Comparison of ENCODE assay signal across 8 mouse cellular contexts in genomic region chr2:122377751-122378246, GRCm38 (mm10). TPM values are rescaled to one million over a fixed set of nuclear protein-coding genes. Genes with fewer than 3 reads are reported as not detected.
DNase-seq lines count a peak whose midpoint lies in the region; ATAC-seq and TF ChIP-seq lines count a peak whose summit lies in the region.

No protein-coding gene starts in this region.

- peaks cover 3% of the 10 kb centered on the region; the same call in 1 of the 2 replicates for H3K4me1 ChIP-seq in embryonic facial prominence, embryonic 14.5 days (ENCODE audit: control insufficient read depth, insufficient read depth, low read length)
- 0 out of 2 replicates have a peak, but pooled peaks cover 5% of the 10 kb centered on the region for H3K4me1 ChIP-seq in heart, embryonic 10.5 days
- no peaks in the 10 kb centered on the region for H3K4me1 ChIP-seq in kidney, embryonic 14.5 days (ENCODE audit: control insufficient read depth, insufficient read depth, low read length)
- H3K4me1 ChIP-seq in midbrain, postnatal 0 days (ENCODE audit: insufficient read depth, low read length): no peaks in the 10 kb centered on the region

- TF ChIP-seq CTCF in midbrain, postnatal 0 days (IDR thresholded peaks at IDR 0.05): no peak; the same call in 1 of the 2 replicates

- peak overlapping the region; percentile 79 for H3K9ac ChIP-seq in embryonic facial prominence, embryonic 14.5 days (ENCODE audit: low read depth, low read length)
- H3K9ac ChIP-seq in kidney, embryonic 14.5 days (ENCODE audit: low read depth, low read length): peak overlapping the region; percentile 67
- H3K9ac ChIP-seq in midbrain, postnatal 0 days (replicated peaks; ENCODE audit: low read length, poor library complexity, severe bottlenecking): peak overlapping the region; percentile 67

- 0% methylated on average over 26 of the region's 26 CpGs for WGBS in embryonic facial prominence, embryonic 14.5 days
- under 1% methylated on average over 26 of the region's 26 CpGs for WGBS in heart, embryonic 10.5 days
- under 1% methylated on average over 26 of the region's 26 CpGs for WGBS in kidney, embryonic 14.5 days
- WGBS in midbrain, postnatal 0 days: under 1% methylated on average over 26 of the region's 26 CpGs

- H3K4me2 ChIP-seq in embryonic facial prominence, embryonic 14.5 days (ENCODE audit: low read depth, low read length): peak overlapping the region; percentile 58
- H3K4me2 ChIP-seq in kidney, embryonic 14.5 days (replicated peaks; ENCODE audit: low read depth, low read length): peak overlapping the region; percentile 55
- peak overlapping the region; percentile 46 for H3K4me2 ChIP-seq in midbrain, postnatal 0 days (ENCODE audit: low read depth, low read length, poor library complexity, severe bottlenecking)

- no peaks in the 10 kb centered on the region for H3K9me3 ChIP-seq in embryonic facial prominence, embryonic 14.5 days (ENCODE audit: control insufficient read depth, low read length)
- no peaks in the 10 kb centered on the region for H3K9me3 ChIP-seq in heart, embryonic 10.5 days
- no peaks in the 10 kb centered on the region for H3K9me3 ChIP-seq in kidney, embryonic 14.5 days (ENCODE audit: control insufficient read depth, low read length)
- H3K9me3 ChIP-seq in midbrain, postnatal 0 days (ENCODE audit: low read length): no peaks in the 10 kb centered on the region

- ATAC-seq in embryonic facial prominence, embryonic 14.5 days (ENCODE audit: low read depth): peak; percentile 81
- ATAC-seq in kidney, embryonic 14.5 days (ENCODE audit: low FRiP score, low TSS enrichment): peak; percentile 84
- peak; percentile 83 for ATAC-seq in midbrain, postnatal 0 days (ENCODE audit: low FRiP score)

- DNase-seq in 416B (ENCODE audit: low read depth): peak; percentile 90
- DNase-seq in adrenal gland, adult (ENCODE audit: inconsistent age in 2 of 2, low spot score in 1 of 2): peak; percentile 81 to 94
- DNase-seq in embryonic facial prominence, embryonic 14.5 days (ENCODE audit: low spot score): peak; percentile 89
- peak; percentile 92 for DNase-seq in heart, embryonic 10.5 days (ENCODE audit: low spot score)
- DNase-seq in liver: peak; percentile 89
- DNase-seq in midbrain, postnatal 0 days (ENCODE audit: low spot score): peak; percentile 79
- peak; percentile 90 for DNase-seq in splenic B cell, adult 2 months (ENCODE audit: low read depth, low spot score)

- peak overlapping the region; percentile 69 for H3K4me3 ChIP-seq in embryonic facial prominence, embryonic 14.5 days (ENCODE audit: low read depth, low read length)
- H3K4me3 ChIP-seq in heart, embryonic 10.5 days: peak overlapping the region; percentile 71
- peak overlapping the region; percentile 64 for H3K4me3 ChIP-seq in kidney, embryonic 14.5 days (ENCODE audit: low read length)
- H3K4me3 ChIP-seq in midbrain, postnatal 0 days (ENCODE audit: low read depth, low read length): peak overlapping the region; percentile 58

- no peaks in the 10 kb centered on the region for H3K27me3 ChIP-seq in embryonic facial prominence, embryonic 14.5 days (replicated peaks; ENCODE audit: control insufficient read depth, insufficient read depth, low read length)
- 0 out of 2 replicates have a peak, but pooled peaks cover 2% of the 10 kb centered on the region for H3K27me3 ChIP-seq in heart, embryonic 10.5 days (ENCODE audit: insufficient read depth, poor library complexity, severe bottlenecking)
- H3K27me3 ChIP-seq in kidney, embryonic 14.5 days (ENCODE audit: control insufficient read depth, insufficient read depth, low read length): no peaks in the 10 kb centered on the region
- H3K27me3 ChIP-seq in midbrain, postnatal 0 days (ENCODE audit: insufficient read depth, low read length): no peaks in the 10 kb centered on the region
- no peaks in the 10 kb centered on the region for H3K27me3 ChIP-seq in splenic B cell, adult 2 months (ENCODE audit: control insufficient read depth, insufficient read depth, low read length, poor library complexity, severe bottlenecking)

- H3K27ac ChIP-seq in embryonic facial prominence, embryonic 14.5 days (replicated peaks; ENCODE audit: low read depth, low read length): peak overlapping the region; percentile 96
- peak overlapping the region; percentile 89 for H3K27ac ChIP-seq in heart, embryonic 10.5 days
- H3K27ac ChIP-seq in kidney, embryonic 14.5 days (ENCODE audit: low read depth, low read length): peak overlapping the region; percentile 89
- peak overlapping the region; percentile 96 for H3K27ac ChIP-seq in midbrain, postnatal 0 days (ENCODE audit: low read depth, low read length)

- no peaks in the 10 kb centered on the region for H3K36me3 ChIP-seq in embryonic facial prominence, embryonic 14.5 days (ENCODE audit: control insufficient read depth, insufficient read depth, low read length)
- no peaks in the 10 kb centered on the region for H3K36me3 ChIP-seq in heart, embryonic 10.5 days
- H3K36me3 ChIP-seq in kidney, embryonic 14.5 days (ENCODE audit: control insufficient read depth, insufficient read depth, low read length): no peaks in the 10 kb centered on the region
- H3K36me3 ChIP-seq in midbrain, postnatal 0 days (ENCODE audit: insufficient read depth, low read length): no peaks in the 10 kb centered on the region
- H3K36me3 ChIP-seq in splenic B cell, adult 2 months (ENCODE audit: control insufficient read depth, insufficient read depth, low read length, poor library complexity, severe bottlenecking): no peaks in the 10 kb centered on the region

RNA-seq across cellular contexts. Expression of gene Shf, which starts 8.8 kb away (rescaled TPM):
- polyA plus RNA-seq in embryonic facial prominence, embryonic 14.5 days (2014; fragmentation: Nextera tagmentation; extraction: Ambion mirVana): 5.5 and 6.4 TPM in 2 replicates
- polyA plus RNA-seq in heart, embryonic 10.5 days (2016; fragmentation: Nextera tagmentation; extraction: Ambion mirVana): 3.2 and 5.4 TPM in 2 replicates
- 3.5 and 5.5 TPM in 2 replicates for polyA plus RNA-seq in kidney, embryonic 14.5 days (2014; fragmentation: Nextera tagmentation; extraction: Ambion mirVana)
- 95.6 and 138 TPM in 2 replicates for total RNA-seq in midbrain, postnatal 0 days (2014; rRNA removed)
- 9.2 and 11.6 TPM in 2 replicates for polyA plus RNA-seq in midbrain, postnatal 0 days (2015; fragmentation: Nextera tagmentation; extraction: Ambion mirVana)

RNA-seq across cellular contexts. Expression of gene Slc28a2, which starts 48.5 kb away (rescaled TPM):
- polyA plus RNA-seq in embryonic facial prominence, embryonic 14.5 days (2014; fragmentation: Nextera tagmentation; extraction: Ambion mirVana): 1.0 and 1.2 TPM in 2 replicates
- 0.10 and 0.26 TPM in 2 replicates for polyA plus RNA-seq in heart, embryonic 10.5 days (2016; fragmentation: Nextera tagmentation; extraction: Ambion mirVana)
- polyA plus RNA-seq in kidney, embryonic 14.5 days (2014; fragmentation: Nextera tagmentation; extraction: Ambion mirVana): 0.39 and 0.47 TPM in 2 replicates
- not detected in 2 replicates for total RNA-seq in midbrain, postnatal 0 days (2014; rRNA removed)
- polyA plus RNA-seq in midbrain, postnatal 0 days (2015; fragmentation: Nextera tagmentation; extraction: Ambion mirVana): 0.10 TPM in 1 of 2 replicates, not detected in the other

Comparison
In these comparisons a context has a peak if more than half of its experiments do, and no peak if none do; other contexts are left out.
1. Peak in every context shown above with its lines: DNase-seq, ATAC-seq, H3K4me3 ChIP-seq and H3K27ac ChIP-seq.